26 mouse cellular contexts compared by ENCODE assay signal in the genomic region with DNA sequence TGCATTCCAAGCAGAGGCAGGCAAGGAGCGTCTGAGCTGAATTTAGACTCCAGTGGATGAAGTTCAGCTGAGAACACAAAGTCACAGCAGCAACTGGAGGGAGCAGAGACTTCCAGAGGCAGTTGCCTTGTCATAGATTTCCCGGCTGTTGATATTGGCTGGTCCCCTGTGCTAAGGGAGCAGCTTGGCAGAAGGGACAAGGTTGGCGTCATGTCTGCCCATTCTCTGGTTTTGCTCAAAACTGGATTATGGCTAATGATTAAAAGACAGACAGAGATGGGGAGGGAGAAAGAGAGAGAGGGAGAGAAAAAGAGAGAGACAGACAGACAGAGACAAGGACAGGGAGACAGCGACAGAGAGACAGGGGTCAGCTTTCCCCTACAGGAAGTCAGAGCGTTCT.
DNase-seq lines count a peak whose midpoint lies in the region; ATAC-seq and TF ChIP-seq lines count a peak whose summit lies in the region.
"Had no signal": no experiment of that assay in that cellular context is flagged by ENCODE, and none has a peak within 500 bp of the region (broad histone marks: within the 10 kb centered on the region; RNA-seq: fewer than 3 reads in every experiment).

No protein-coding gene starts in this region.

- no peaks in the 10 kb centered on the region for H3K36me3 ChIP-seq in heart, embryonic 13.5 days
- H3K36me3 ChIP-seq in heart, embryonic 16.5 days (ENCODE audit: control insufficient read depth, insufficient read depth) = no peaks in the 10 kb centered on the region
- no peaks in the 10 kb centered on the region for H3K36me3 ChIP-seq in heart, embryonic 11.5 days (ENCODE audit: control insufficient read depth, insufficient read depth, low read length)
- H3K36me3 ChIP-seq in liver, adult 2 months (ENCODE audit: control insufficient read depth, insufficient read depth, low read length) = no peaks in the 10 kb centered on the region
- no peaks in the 10 kb centered on the region for H3K36me3 ChIP-seq in liver, embryonic 11.5 days (ENCODE audit: control insufficient read depth, insufficient read depth, low read length)
- H3K36me3 ChIP-seq: forebrain, embryonic 10.5 days; G1E had no signal

- no peak overlapping the region for H3K4me3 ChIP-seq in gastrocnemius, adult 2 months
- H3K4me3 ChIP-seq in heart, embryonic 13.5 days = no peak overlapping the region
- H3K4me3 ChIP-seq in heart, embryonic 16.5 days (ENCODE audit: low read length) = no peak overlapping the region
- no peak overlapping the region for H3K4me3 ChIP-seq in heart, embryonic 11.5 days (ENCODE audit: low read depth, low read length)
- H3K4me3 ChIP-seq in liver, adult 2 months (ENCODE audit: insufficient read depth, low read depth, low read length) = no peak overlapping the region
- H3K4me3 ChIP-seq in liver, embryonic 11.5 days (ENCODE audit: low read depth, low read length) = no peak overlapping the region
- H3K4me3 ChIP-seq: forebrain, embryonic 10.5 days; forebrain, embryonic 13.5 days had no signal

- no peaks in the 10 kb centered on the region; the same call in 1 of the 2 replicates for H3K27me3 ChIP-seq in heart, embryonic 13.5 days (replicated peaks)
- H3K27me3 ChIP-seq in heart, embryonic 16.5 days (ENCODE audit: control insufficient read depth, insufficient read depth, low read length) = no peaks in the 10 kb centered on the region
- H3K27me3 ChIP-seq in heart, embryonic 11.5 days (ENCODE audit: control insufficient read depth, insufficient read depth, low read length) = no peaks in the 10 kb centered on the region
- H3K27me3 ChIP-seq in liver, adult 2 months (ENCODE audit: control insufficient read depth, insufficient read depth, low read length) = no peaks in the 10 kb centered on the region
- no peaks in the 10 kb centered on the region for H3K27me3 ChIP-seq in liver, embryonic 11.5 days (replicated peaks; ENCODE audit: control insufficient read depth, insufficient read depth, low read length)
- H3K27me3 ChIP-seq: CH12.LX; forebrain, embryonic 13.5 days had no signal

- peaks cover 38% of the 10 kb centered on the region for H3K4me1 ChIP-seq in heart, embryonic 13.5 days
- H3K4me1 ChIP-seq in heart, embryonic 16.5 days (ENCODE audit: control insufficient read depth, insufficient read depth, low read length) = peaks cover 12% of the 10 kb centered on the region
- peaks cover 17% of the 10 kb centered on the region for H3K4me1 ChIP-seq in heart, embryonic 11.5 days (ENCODE audit: control insufficient read depth, insufficient read depth, low read length)
- H3K4me1 ChIP-seq in liver, adult 2 months (ENCODE audit: control insufficient read depth, insufficient read depth, low read length) = peaks cover 28% of the 10 kb centered on the region
- H3K4me1 ChIP-seq in liver, embryonic 11.5 days (replicated peaks; ENCODE audit: control insufficient read depth, insufficient read depth, low read length) = no peaks in the 10 kb centered on the region
- H3K4me1 ChIP-seq: forebrain, embryonic 13.5 days had no signal

- no peak for ATAC-seq in heart, embryonic 13.5 days (ENCODE audit: extremely low read depth, insufficient number of reproducible peaks, low FRiP score, low TSS enrichment)
- no peak for ATAC-seq in heart, embryonic 16.5 days (replicated peaks; ENCODE audit: extremely low read depth, insufficient read depth, low FRiP score)
- ATAC-seq in heart, embryonic 11.5 days (replicated peaks; ENCODE audit: insufficient number of reproducible peaks, low FRiP score, low TSS enrichment) = no peak
- ATAC-seq in liver, embryonic 11.5 days (replicated peaks; ENCODE audit: low FRiP score) = no peak
- ATAC-seq: forebrain, embryonic 13.5 days; forebrain, embryonic 16.5 days; hindbrain, postnatal 0 days; inflammation-experienced regulatory T-cells, adult 6 months; intestine, embryonic 16.5 days; Patski had no signal

- H3K9ac ChIP-seq in heart, embryonic 13.5 days = no peak overlapping the region
- H3K9ac ChIP-seq in heart, embryonic 16.5 days (ENCODE audit: low read length) = no peak overlapping the region
- no peak overlapping the region for H3K9ac ChIP-seq in heart, embryonic 11.5 days (ENCODE audit: low read depth, low read length)
- H3K9ac ChIP-seq in liver, adult 2 months (ENCODE audit: low read depth, low read length) = no peak overlapping the region
- no peak overlapping the region for H3K9ac ChIP-seq in liver, embryonic 11.5 days (ENCODE audit: low read depth, low read length)
- H3K9ac ChIP-seq: forebrain, embryonic 13.5 days; hindbrain, embryonic 14.5 days had no signal

- peak overlapping the region; percentile 20; the same call in 1 of the 2 replicates for H3K27ac ChIP-seq in gastrocnemius, adult 2 months
- H3K27ac ChIP-seq in heart, embryonic 13.5 days (replicated peaks) = peak overlapping the region; percentile 54
- peak overlapping the region; percentile 24; the same call in 1 of the 2 replicates for H3K27ac ChIP-seq in heart, embryonic 16.5 days (ENCODE audit: low read length)
- H3K27ac ChIP-seq in heart, embryonic 11.5 days (ENCODE audit: low read depth, low read length) = no peak overlapping the region
- H3K27ac ChIP-seq in liver, adult 2 months (replicated peaks; ENCODE audit: insufficient read depth, low read depth, low read length) = peak overlapping the region; percentile 24; the same call in 1 of the 2 replicates
- H3K27ac ChIP-seq in liver, embryonic 11.5 days (ENCODE audit: low read depth, low read length) = no peak overlapping the region
- H3K27ac ChIP-seq: forebrain, embryonic 10.5 days; forebrain, embryonic 13.5 days; hindbrain, embryonic 14.5 days; hindbrain, postnatal 0 days had no signal

- TF ChIP-seq CTCF in gastrocnemius, adult 2 months (IDR thresholded peaks at IDR 0.05) = no peak
- TF ChIP-seq CTCF in liver, adult 2 months (IDR thresholded peaks at IDR 0.05; ENCODE audit: low read depth, low read length) = no peak

- DNase-seq in gastrocnemius, adult 2 months = no peak
- no peak for DNase-seq in gastrocnemius, postnatal 10 days
- DNase-seq in heart, adult 8-10 months (ENCODE audit: low spot score) = no peak
- DNase-seq in liver, adult 2 months (ENCODE audit: extremely low read depth, low read depth, low spot score) = peak; percentile 94
- no peak for DNase-seq in liver, embryonic 11.5 days (ENCODE audit: low spot score)
- DNase-seq: adrenal gland, postnatal 10 days; adrenal gland, postnatal 36 days; B cell, adult 2 months; cerebellum, adult 18-20 months; cerebellum, adult 9-10 months; cerebellum, postnatal 14 days; gastrocnemius, postnatal 14 days; kidney, adult 18-20 months had no signal

- H3K79me2 ChIP-seq in liver, adult 2 months (ENCODE audit: control insufficient read depth, insufficient read depth, low read length) = no peaks in the 10 kb centered on the region

- no peak overlapping the region for H3K4me2 ChIP-seq in heart, embryonic 13.5 days
- no peak overlapping the region for H3K4me2 ChIP-seq in heart, embryonic 16.5 days (ENCODE audit: low read depth, low read length)
- H3K4me2 ChIP-seq in heart, embryonic 11.5 days = no peak overlapping the region
- H3K4me2 ChIP-seq in liver, embryonic 11.5 days = no peak overlapping the region
- H3K4me2 ChIP-seq: forebrain, embryonic 13.5 days; hindbrain, embryonic 14.5 days had no signal

- H3K9me3 ChIP-seq in heart, embryonic 13.5 days = no peaks in the 10 kb centered on the region
- H3K9me3 ChIP-seq in heart, embryonic 16.5 days (replicated peaks; ENCODE audit: control insufficient read depth, low read length) = no peaks in the 10 kb centered on the region
- no peaks in the 10 kb centered on the region for H3K9me3 ChIP-seq in heart, embryonic 11.5 days (replicated peaks; ENCODE audit: control insufficient read depth, low read length)
- no peaks in the 10 kb centered on the region for H3K9me3 ChIP-seq in liver, embryonic 11.5 days (ENCODE audit: control insufficient read depth, low read length)
- H3K9me3 ChIP-seq: forebrain, embryonic 10.5 days; forebrain, embryonic 13.5 days; G1E had no signal

- WGBS in heart, embryonic 13.5 days = 62% methylated on average over 5 of the region's 5 CpGs
- 58% methylated on average over 5 of the region's 5 CpGs for WGBS in heart, embryonic 16.5 days
- WGBS in heart, embryonic 11.5 days (ENCODE audit: insufficient replicate concordance) = 67% methylated on average over 5 of the region's 5 CpGs
- WGBS in liver, adult 2 months = 35% methylated on average over 5 of the region's 5 CpGs
- WGBS in liver, embryonic 11.5 days = 80% methylated on average over 5 of the region's 5 CpGs

- intact Hi-C loops in gastrocnemius, adult 2 months (cut with DNase I) = no loop called here

- no peak for TF ChIP-seq POLR2A in liver, adult 2 months (IDR thresholded peaks at IDR 0.05; ENCODE audit: extremely low read depth, insufficient read depth, low read length)

Comparison
In these comparisons a context has a peak if more than half of its experiments do, and no peak if none do; other contexts are left out.
1. H3K27ac ChIP-seq: peak in gastrocnemius, adult 2 months (single experiment), heart, embryonic 13.5 days (single experiment), heart, embryonic 16.5 days (single experiment) and liver, adult 2 months (single experiment); none in heart, embryonic 11.5 days (single experiment) and liver, embryonic 11.5 days (single experiment).